Mouse (Mus musculus): ENCODE measurements around the gene Crocc2. TPM values are rescaled to one million over a fixed set of nuclear protein-coding genes. Genes with fewer than 3 reads are reported as not detected.

Gene Crocc2
- not detected in 2 replicates for total RNA-seq (2012; rRNA removed)
- not detected for polyA plus RNA-seq (2012; ENCODE audit: insufficient read depth in 1 of 2, insufficient read length in 2 of 2, low read depth in 1 of 2, low replicate concordance in 2 of 2, missing spikeins in 1 of 2)

DNA sequence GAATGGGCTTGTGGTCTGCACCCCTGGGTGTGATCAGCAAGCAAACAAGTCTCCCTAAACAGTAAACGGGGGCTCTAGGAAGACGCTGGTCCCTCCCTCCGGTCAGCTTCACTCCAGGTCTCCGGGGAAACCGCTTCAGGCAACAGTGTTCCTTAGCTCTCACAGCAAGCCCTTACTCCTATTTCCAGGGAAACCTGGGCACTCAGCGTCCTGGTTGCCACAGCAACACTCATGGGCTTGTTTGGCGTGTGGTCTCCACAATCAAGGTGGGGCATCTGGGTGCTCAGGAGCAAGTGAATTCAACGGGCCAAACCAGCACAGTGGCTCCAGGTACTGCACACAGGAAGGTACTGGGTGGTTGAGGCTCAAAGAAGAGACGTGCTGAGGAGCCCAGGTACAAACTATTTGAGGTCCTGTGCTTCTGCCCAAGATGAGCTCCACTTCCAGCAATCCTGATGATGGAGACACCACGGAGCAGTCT is at the start of gene Crocc2:
TSS of gene Crocc2 (plus strand) at position 431 of the 481 bp plus-strand sequence.
- H3K4me1 ChIP-seq (ENCODE audit: control insufficient read depth in 1 of 2, insufficient read depth in 2 of 2, low read length in 2 of 2): no peaks in the 10 kb centered on the region
- H3K27me3 ChIP-seq (ENCODE audit: control insufficient read depth in 1 of 2, insufficient read depth in 2 of 2, low read length in 2 of 2): no peaks in the 10 kb centered on the region
- no peaks in the 10 kb centered on the region for H3K36me3 ChIP-seq (ENCODE audit: control insufficient read depth in 1 of 2, insufficient read depth in 2 of 2, low read length in 2 of 2)
- no peaks in the 10 kb centered on the region for H3K79me2 ChIP-seq (ENCODE audit: control insufficient read depth, insufficient read depth, low read length, poor library complexity)
- TF ChIP-seq POLR2AphosphoS5 (IDR thresholded peaks at IDR 0.05; ENCODE audit: borderline replicate concordance, low read depth, low read length) (no peak), BHLHE40 (IDR thresholded peaks at IDR 0.05; ENCODE audit: borderline replicate concordance, low read depth, low read length) (no peak), E2F4 (IDR thresholded peaks at IDR 0.05; ENCODE audit: borderline replicate concordance, low read depth, low read length) (no peak), MAZ (IDR thresholded peaks at IDR 0.05; ENCODE audit: low read depth, low read length) (no peak), HCFC1 (IDR thresholded peaks at IDR 0.05; ENCODE audit: low read depth, low read length) (no peak), NELFE (IDR thresholded peaks at IDR 0.05; ENCODE audit: low read depth, low read length) (no peak), MAX (IDR thresholded peaks at IDR 0.05; ENCODE audit: low read length) (no peak), POLR2A (IDR thresholded peaks at IDR 0.05; ENCODE audit: control insufficient read depth in 1 of 2, insufficient read depth in 1 of 2, low read depth in 1 of 2, low read length in 2 of 2, poor library complexity in 1 of 2) (no peak), CTCF (IDR thresholded peaks at IDR 0.05 in 2 of 3, conservative IDR thresholded peaks at IDR 0.05 in 1 of 3; ENCODE audit: control insufficient read depth in 1 of 3, insufficient read depth in 1 of 3, low read depth in 2 of 3, low read length in 3 of 3, poor library complexity in 1 of 3, severe bottlenecking in 1 of 3) (no peak)
- DNase-seq (ENCODE audit: low read depth, low spot score): no peak
- H3K27ac ChIP-seq (ENCODE audit: control insufficient read depth, low read depth, low read length): no peak within 1 kb of the TSS
- H3K4me3 ChIP-seq (ENCODE audit: control insufficient read depth in 1 of 2, insufficient read depth in 1 of 2, low read depth in 2 of 2, low read length in 2 of 2): no peak within 1 kb of the TSS
- H3K9ac ChIP-seq (ENCODE audit: control insufficient read depth, low read depth, low read length, poor library complexity, severe bottlenecking): no peak within 1 kb of the TSS
- H3K9me3 ChIP-seq (replicated peaks; ENCODE audit: insufficient read depth, low read length): no peaks in the 10 kb centered on the region

DNA sequence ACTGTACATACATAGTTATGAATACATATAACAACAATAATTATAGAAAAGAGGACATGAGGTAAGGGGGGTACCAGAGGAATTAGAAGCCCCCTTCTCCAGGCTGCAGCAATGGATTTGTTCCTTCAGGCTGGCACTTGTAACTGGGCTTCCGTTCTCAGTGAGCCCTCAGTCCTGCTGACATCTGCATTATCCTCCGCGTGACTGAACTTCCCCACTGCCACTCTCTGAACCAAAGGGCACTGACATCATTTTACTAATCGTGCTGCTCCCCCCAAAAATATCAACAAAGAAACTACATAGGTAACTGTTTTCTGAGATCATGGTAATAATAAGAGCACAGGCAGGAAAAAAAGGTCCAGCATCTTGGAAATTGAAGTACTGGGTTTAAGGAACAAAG is 49.7 kb upstream of the Crocc2 start:
- H3K9ac ChIP-seq (ENCODE audit: control insufficient read depth, low read depth, low read length, poor library complexity, severe bottlenecking): no peak overlapping the region

DNA sequence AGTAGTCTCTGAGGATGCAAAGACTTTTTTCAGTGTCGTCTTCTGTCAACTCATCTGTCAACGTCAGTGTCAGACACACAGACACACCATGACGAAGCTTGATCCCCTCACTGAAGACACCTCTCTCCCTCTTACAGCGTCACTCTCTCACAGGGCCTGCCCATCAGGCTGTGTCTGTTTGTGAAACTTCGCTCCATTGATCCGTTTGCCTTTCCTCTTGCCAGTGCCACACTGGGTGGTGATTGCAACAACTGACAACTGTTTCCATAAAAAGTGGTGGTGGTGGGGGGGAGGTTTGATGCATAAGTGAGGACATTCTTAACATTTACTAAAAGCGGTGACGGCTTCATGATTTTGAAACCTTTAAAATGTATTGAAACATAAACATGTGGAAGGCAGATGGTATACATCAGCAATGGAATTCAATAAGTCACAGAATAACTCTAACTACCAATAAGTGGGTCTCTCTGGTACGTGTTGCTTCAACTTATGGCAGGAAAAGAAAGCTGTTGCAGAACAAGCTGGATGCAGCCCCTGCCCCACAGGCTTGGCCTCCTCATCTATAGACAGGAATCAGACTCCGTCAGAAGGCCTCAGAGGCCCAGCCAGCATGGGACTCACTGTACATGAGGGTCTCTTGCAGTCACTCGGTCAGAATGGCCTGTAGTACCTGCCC is 45.2 kb upstream of the Crocc2 start:
- Histone ChIP-seq H3K36me3 (ENCODE audit: control insufficient read depth in 1 of 2, insufficient read depth in 2 of 2, low read length in 2 of 2) (no peaks in the 10 kb centered on the region), H3K4me3 (ENCODE audit: control insufficient read depth in 1 of 2, insufficient read depth in 1 of 2, low read depth in 2 of 2, low read length in 2 of 2) (no peak overlapping the region)

More for the DNA sequence above, 49.7 kb upstream of the Crocc2 start:
- no peak for DNase-seq (ENCODE audit: low read depth, low spot score)
- no peak overlapping the region for H3K4me3 ChIP-seq (ENCODE audit: control insufficient read depth in 1 of 2, insufficient read depth in 1 of 2, low read depth in 2 of 2, low read length in 2 of 2)
- no peak overlapping the region for H3K27ac ChIP-seq (ENCODE audit: control insufficient read depth, low read depth, low read length)
- H3K79me2 ChIP-seq (ENCODE audit: control insufficient read depth, insufficient read depth, low read length, poor library complexity): no peaks in the 10 kb centered on the region
- TF ChIP-seq NELFE (IDR thresholded peaks at IDR 0.05; ENCODE audit: low read depth, low read length) (no peak), SMC3 (IDR thresholded peaks at IDR 0.05; ENCODE audit: low read depth, low read length) (no peak), MEF2A (IDR thresholded peaks at IDR 0.05; ENCODE audit: extremely low read depth, insufficient replicate concordance, low read depth, low read length, poor library complexity, severe bottlenecking) (no peak)
- no peaks in the 10 kb centered on the region; a peak in 1 of 4 replicates for H3K4me1 ChIP-seq (ENCODE audit: control insufficient read depth in 1 of 2, insufficient read depth in 2 of 2, low read length in 2 of 2)
- no peaks in the 10 kb centered on the region for H3K9me3 ChIP-seq (replicated peaks; ENCODE audit: insufficient read depth, low read length)
- H3K36me3 ChIP-seq (ENCODE audit: control insufficient read depth in 1 of 2, insufficient read depth in 2 of 2, low read length in 2 of 2): no peaks in the 10 kb centered on the region
- no peaks in the 10 kb centered on the region for H3K27me3 ChIP-seq (ENCODE audit: control insufficient read depth in 1 of 2, insufficient read depth in 2 of 2, low read length in 2 of 2)

More for the DNA sequence above, 45.2 kb upstream of the Crocc2 start:
- no peak overlapping the region for H3K27ac ChIP-seq (ENCODE audit: control insufficient read depth, low read depth, low read length)
- H3K79me2 ChIP-seq (ENCODE audit: control insufficient read depth, insufficient read depth, low read length, poor library complexity): no peaks in the 10 kb centered on the region
- no peak for DNase-seq (ENCODE audit: low read depth, low spot score)
- TF ChIP-seq POLR2AphosphoS5 (IDR thresholded peaks at IDR 0.05; ENCODE audit: borderline replicate concordance, low read depth, low read length) (no peak), MXI1 (IDR thresholded peaks at IDR 0.05; ENCODE audit: low read depth, low read length) (no peak), ZNF384 (IDR thresholded peaks at IDR 0.05; ENCODE audit: low read depth, low read length) (no peak), USF1 (IDR thresholded peaks at IDR 0.05; ENCODE audit: low read depth, low read length) (no peak), ZKSCAN1 (IDR thresholded peaks at IDR 0.05; ENCODE audit: low read depth, low read length) (no peak), POLR2A (IDR thresholded peaks at IDR 0.05; ENCODE audit: control insufficient read depth in 1 of 2, insufficient read depth in 1 of 2, low read depth in 1 of 2, low read length in 2 of 2, poor library complexity in 1 of 2) (no peak), POLR2AphosphoS2 (IDR thresholded peaks at IDR 0.05; ENCODE audit: low read length) (no peak), ELF1 (IDR thresholded peaks at IDR 0.05; ENCODE audit: low read depth, low read length) (no peak), GATA1 (IDR thresholded peaks at IDR 0.05; ENCODE audit: low read depth, low read length) (no peak), ETS1 (IDR thresholded peaks at IDR 0.05; ENCODE audit: low read depth, low read length) (no peak), ZMIZ1 (IDR thresholded peaks at IDR 0.05; ENCODE audit: low read depth, low read length) (no peak), MYC (IDR thresholded peaks at IDR 0.05; ENCODE audit: low read depth, low read length) (no peak), BHLHE40 (IDR thresholded peaks at IDR 0.05; ENCODE audit: borderline replicate concordance, low read depth, low read length) (no peak), TAL1 (IDR thresholded peaks at IDR 0.05; ENCODE audit: low read length) (no peak), JUND (IDR thresholded peaks at IDR 0.05; ENCODE audit: low read depth, low read length) (no peak), E2F4 (IDR thresholded peaks at IDR 0.05; ENCODE audit: borderline replicate concordance, low read depth, low read length) (no peak)
- H3K27me3 ChIP-seq (ENCODE audit: control insufficient read depth in 1 of 2, insufficient read depth in 2 of 2, low read length in 2 of 2): no peaks in the 10 kb centered on the region
- no peak overlapping the region for H3K9ac ChIP-seq (ENCODE audit: control insufficient read depth, low read depth, low read length, poor library complexity, severe bottlenecking)
- H3K9me3 ChIP-seq (replicated peaks; ENCODE audit: insufficient read depth, low read length): no peaks in the 10 kb centered on the region
- H3K4me1 ChIP-seq (ENCODE audit: control insufficient read depth in 1 of 2, insufficient read depth in 2 of 2, low read length in 2 of 2): no peaks in the 10 kb centered on the region
